Mouse (Mus musculus) left cerebral cortex, adult 9 months (tissue): ENCODE results near the gene Slc9a7.

Experiments used
- DNase-seq, 2 experiments: peaks; one replicate each; pipeline ENCODE4 v3.0.0; 2022; ENCODE audit warnings: low spot score in 2 of 2

Gene Slc9a7

GRCm38 (mm10) chrX:20157519-20157918, 134.1 kb downstream of the Slc9a7 start:
- peak in 1 of 2 experiments; percentile 2 for DNase-seq

GRCm38 (mm10) chrX:20129466-20129865, 162.1 kb downstream of the Slc9a7 start:
- DNase-seq = no peak

DNA sequence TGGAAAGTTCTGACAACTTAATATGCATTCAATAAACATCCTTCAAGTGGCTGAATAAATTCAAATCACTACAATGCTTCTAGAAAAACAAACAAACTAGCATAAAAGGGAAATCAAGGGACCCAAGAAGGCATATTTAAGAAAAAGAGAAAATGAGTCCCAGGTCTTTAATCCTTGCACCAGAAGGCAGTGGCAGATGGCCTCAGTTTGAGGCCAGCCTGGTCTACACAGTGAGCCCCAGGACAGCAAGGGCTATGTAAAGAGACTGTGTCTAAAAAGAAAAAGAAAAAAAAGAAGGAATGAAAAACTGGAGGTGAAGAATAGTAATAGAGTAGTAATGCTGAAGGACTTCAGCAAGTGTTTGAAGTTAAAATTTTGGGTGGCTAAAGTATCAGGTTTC, 162.7 kb downstream of the Slc9a7 start:
- no peak for DNase-seq

DNA sequence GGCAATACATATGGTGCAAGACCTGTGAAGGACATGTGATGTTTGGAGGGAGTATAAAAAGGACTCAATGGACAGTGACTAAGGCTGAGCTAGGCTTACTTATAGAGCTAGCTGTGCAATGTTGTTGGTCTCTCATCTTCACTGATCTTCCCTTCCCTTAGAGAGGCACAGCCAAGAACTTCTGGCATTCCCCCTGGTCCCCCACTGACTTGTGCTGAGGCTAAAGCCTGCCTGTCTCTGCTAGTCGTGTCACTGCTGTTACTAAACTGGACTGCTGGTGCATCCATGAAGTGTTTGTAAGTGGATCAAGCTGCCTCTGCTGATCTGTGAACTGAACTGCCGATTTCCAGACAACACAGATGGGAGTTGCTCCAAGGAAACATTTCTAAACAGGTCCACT, 166.1 kb downstream of the Slc9a7 start:
- DNase-seq = no peak

DNA sequence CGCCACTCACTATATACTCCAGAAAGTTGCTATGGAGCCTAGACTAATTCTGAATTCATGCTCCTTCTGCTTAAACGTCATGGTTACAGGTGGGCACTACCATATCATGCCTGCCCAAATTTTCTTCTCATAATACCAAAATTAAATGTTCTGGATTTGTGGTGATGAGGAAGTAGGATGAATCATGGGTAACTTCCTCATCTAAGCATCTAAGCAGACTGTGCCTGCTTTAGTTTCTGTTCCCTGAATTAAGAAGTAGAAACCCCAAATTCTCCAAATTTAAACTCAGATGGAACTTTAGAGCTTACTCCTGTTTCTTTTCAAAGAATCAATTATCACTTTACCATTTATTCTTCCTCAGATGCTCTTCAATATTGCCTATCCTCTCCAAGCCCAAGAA, 173.9 kb downstream of the Slc9a7 start:
- DNase-seq = no peak

GRCm38 (mm10) chrX:20070196-20070595, 221.4 kb downstream of the Slc9a7 start:
- no peak for DNase-seq

GRCm38 (mm10) chrX:20066636-20067035, 225.0 kb downstream of the Slc9a7 start:
- no peak for DNase-seq

DNA sequence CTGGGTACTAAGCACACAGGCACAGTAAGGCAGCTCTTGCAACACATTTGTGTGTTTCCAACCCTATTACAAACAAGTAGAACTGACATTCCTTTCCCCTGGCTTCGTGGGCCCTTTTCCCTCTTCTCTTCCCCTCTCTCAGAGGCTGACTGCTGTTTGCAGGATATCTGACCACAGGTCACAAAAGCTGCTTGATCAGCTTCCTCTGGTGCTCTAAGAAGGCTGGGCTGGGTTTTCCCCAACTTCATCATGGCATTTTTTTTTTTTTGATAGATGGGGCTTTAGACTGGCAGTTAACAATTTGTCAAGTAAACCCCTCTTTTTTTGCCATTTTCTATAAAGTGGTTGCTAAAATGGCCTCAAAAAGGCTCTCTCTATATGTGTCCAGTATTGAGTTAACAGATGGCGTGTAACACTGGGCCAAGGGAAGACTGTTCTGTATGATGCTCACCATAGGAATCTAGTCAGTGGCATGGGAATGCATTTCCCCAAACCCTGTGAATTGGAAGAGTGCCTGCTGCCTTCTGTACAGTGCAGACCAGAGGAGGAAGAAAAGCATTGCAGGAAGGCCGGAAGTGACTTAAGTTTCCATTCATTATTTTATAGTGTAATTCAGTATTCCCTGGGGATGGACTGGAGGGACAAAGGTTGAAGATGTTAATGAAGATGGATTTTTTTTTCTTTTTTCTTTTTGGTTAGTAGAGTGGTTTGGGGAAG, 229.7 kb downstream of the Slc9a7 start:
- no peak for DNase-seq

DNA sequence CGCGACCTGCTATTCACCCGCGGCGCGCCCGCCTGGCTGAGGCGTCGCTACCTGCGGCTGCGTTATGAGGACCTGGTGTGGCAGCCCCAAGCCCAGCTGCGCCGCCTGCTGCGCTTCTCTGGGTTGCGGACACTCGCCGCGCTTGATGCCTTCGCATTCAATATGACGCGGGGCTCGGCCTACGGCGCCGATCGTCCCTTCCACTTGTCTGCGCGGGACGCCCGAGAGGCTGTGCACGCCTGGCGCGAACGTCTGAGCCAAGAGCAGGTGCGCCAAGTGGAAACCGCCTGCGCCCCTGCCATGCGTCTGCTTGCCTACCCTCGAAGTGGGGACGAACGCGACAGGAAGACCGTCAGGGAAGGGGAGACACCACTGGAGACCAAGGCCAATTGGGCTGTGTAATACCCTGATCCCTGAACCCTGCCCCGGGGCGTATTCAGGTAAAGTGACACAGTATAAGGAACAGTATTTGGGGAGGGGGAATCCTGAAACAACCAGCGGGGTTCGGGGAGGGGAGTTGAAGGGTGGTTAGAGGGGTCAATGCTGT, 230.8 kb downstream of the Slc9a7 start:
- DNase-seq = no peak

DNA sequence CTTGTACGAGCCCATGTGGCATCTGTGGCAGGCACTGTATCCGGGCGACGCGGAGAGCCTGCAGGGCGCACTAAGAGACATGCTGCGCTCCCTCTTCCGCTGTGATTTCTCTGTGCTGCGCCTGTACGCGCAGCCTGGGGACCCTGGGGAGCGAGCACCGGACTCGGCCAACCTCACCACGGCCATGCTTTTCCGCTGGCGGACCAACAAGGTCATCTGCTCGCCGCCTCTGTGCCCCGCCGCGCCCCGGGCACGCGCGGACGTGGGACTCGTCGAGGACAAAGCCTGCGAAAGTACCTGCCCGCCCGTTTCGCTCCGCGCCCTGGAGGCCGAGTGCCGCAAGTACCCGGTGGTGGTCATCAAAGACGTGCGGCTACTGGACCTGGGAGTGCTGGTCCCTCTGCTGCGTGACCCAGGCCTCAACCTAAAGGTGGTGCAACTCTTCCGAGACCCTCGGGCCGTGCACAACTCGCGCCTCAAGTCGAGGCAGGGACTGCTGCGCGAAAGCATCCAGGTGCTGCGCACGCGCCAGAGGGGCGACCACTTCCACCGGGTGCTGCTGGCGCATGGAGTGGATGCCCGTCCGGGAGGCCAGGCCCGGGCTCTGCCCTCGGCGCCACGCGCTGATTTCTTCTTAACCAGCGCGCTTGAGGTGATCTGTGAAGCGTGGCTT, 231.4 kb downstream of the Slc9a7 start:
- DNase-seq = no peak

DNA sequence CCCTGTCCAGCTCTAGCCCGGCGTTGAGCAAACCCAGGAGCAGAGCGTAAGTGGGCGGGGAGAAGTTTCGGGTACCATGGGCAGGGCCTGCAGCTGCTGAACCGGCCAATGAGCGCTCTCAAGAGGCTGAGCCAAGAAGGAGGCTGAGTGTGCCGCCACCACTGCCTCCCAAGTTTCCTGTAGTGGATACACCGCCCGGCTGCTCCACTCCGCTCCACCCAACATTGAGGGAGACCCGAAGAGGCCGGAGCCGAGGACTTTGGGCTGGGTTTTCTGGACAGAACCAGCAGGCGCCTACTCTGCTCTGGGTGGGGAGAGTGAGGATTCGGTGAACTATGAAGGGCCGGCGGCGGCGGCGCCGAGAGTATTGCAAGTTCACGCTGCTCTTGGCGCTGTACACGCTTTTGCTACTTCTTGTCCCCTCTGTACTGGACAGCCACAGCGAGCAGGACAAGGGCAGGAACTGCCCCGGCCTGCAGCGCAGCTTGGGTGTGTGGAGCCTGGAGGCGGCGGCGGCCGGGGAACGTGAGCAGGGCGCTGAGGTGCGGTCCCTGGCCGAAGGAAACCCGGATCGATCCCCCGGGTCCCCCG, 232.1 kb downstream of the Slc9a7 start, which contains the start of gene Chst7:
TSS of gene Chst7 (plus strand) at position 180 of the 591 bp plus-strand sequence.
- peak in 1 of 2 experiments; percentile 28 for DNase-seq
